Mouse (Mus musculus): Measurements from ENCODE around the gene Fam129a.

Gene Fam129a

GRCm38 (mm10) chr1:151684978-151685377 lies 114.0 kb downstream of the Fam129a start:
- TF ChIP-seq GATA4 (IDR thresholded peaks at IDR 0.05; ENCODE audit: insufficient replicate concordance, low read length) = no peak

GRCm38 (mm10) chr1:151685666-151686309 lies 114.8 kb downstream of the Fam129a start:
- TF ChIP-seq GATA4 (IDR thresholded peaks at IDR 0.05; ENCODE audit: insufficient replicate concordance, low read length) = no peak

- no peak for TF ChIP-seq GATA4 (IDR thresholded peaks at IDR 0.05; ENCODE audit: insufficient replicate concordance, low read length)
These were observed 115.7 kb downstream of the Fam129a start for GRCm38 (mm10) chr1:151686696-151687095.

- TF ChIP-seq GATA4 (IDR thresholded peaks at IDR 0.05; ENCODE audit: insufficient replicate concordance, low read length) = no peak
These were observed 118.0 kb downstream of the Fam129a start for GRCm38 (mm10) chr1:151689032-151689431.

- TF ChIP-seq GATA4 (IDR thresholded peaks at IDR 0.05; ENCODE audit: insufficient replicate concordance, low read length) = no peak
These were observed 118.6 kb downstream of the Fam129a start for GRCm38 (mm10) chr1:151689561-151689960.

- TF ChIP-seq GATA4 (IDR thresholded peaks at IDR 0.05; ENCODE audit: insufficient replicate concordance, low read length) = no peak
These were observed 119.1 kb downstream of the Fam129a start for GRCm38 (mm10) chr1:151690061-151690460.

GRCm38 (mm10) chr1:151690583-151691193 lies 119.7 kb downstream of the Fam129a start:
- no peak for TF ChIP-seq GATA4 (IDR thresholded peaks at IDR 0.05; ENCODE audit: insufficient replicate concordance, low read length)

GRCm38 (mm10) chr1:151696751-151697150 lies 125.8 kb downstream of the Fam129a start:
- no peak for TF ChIP-seq GATA4 (IDR thresholded peaks at IDR 0.05; ENCODE audit: insufficient replicate concordance, low read length)

- TF ChIP-seq GATA4 (IDR thresholded peaks at IDR 0.05; ENCODE audit: insufficient replicate concordance, low read length) = no peak
These were observed 127.1 kb downstream of the Fam129a start for GRCm38 (mm10) chr1:151697901-151698641.

- peak; percentile 42; the same call in 1 of the 2 replicates for TF ChIP-seq GATA4 (IDR thresholded peaks at IDR 0.05; ENCODE audit: insufficient replicate concordance, low read length)
These were observed 128.4 kb downstream of the Fam129a start for GRCm38 (mm10) chr1:151699363-151699762.

- TF ChIP-seq GATA4 (IDR thresholded peaks at IDR 0.05; ENCODE audit: insufficient replicate concordance, low read length) = no peak
These were observed 131.8 kb downstream of the Fam129a start for GRCm38 (mm10) chr1:151702816-151703215.

- TF ChIP-seq GATA4 (IDR thresholded peaks at IDR 0.05; ENCODE audit: insufficient replicate concordance, low read length) = 0 out of 2 replicates have a peak, but pooled peaks have one; percentile 38
These were observed 134.9 kb downstream of the Fam129a start for GRCm38 (mm10) chr1:151705723-151706396.

- no peak for TF ChIP-seq GATA4 (IDR thresholded peaks at IDR 0.05; ENCODE audit: insufficient replicate concordance, low read length)
These were observed 135.4 kb downstream of the Fam129a start for GRCm38 (mm10) chr1:151706397-151706752.

- no peak for TF ChIP-seq GATA4 (IDR thresholded peaks at IDR 0.05; ENCODE audit: insufficient replicate concordance, low read length)
These were observed 138.2 kb downstream of the Fam129a start for GRCm38 (mm10) chr1:151708966-151709733.

- no peak for TF ChIP-seq GATA4 (IDR thresholded peaks at IDR 0.05; ENCODE audit: insufficient replicate concordance, low read length)
These were observed 138.7 kb downstream of the Fam129a start for GRCm38 (mm10) chr1:151709734-151710022.

All from liver, adult (tissue).